Mouse (Mus musculus): Measurements from ENCODE around the gene Snapc3.

GRCm38 (mm10) chr4:83512217-83512616 is 94.7 kb downstream of the Snapc3 start:
- TF ChIP-seq GATA1 (IDR thresholded peaks at IDR 0.05; ENCODE audit: low read length), result no peak
- no peak for TF ChIP-seq TAL1 (IDR thresholded peaks at IDR 0.05; ENCODE audit: low read length)

Data from erythroblast, embryonic 14.5 days (primary cell).